Mouse (Mus musculus) layer of hippocampus, postnatal 14 days (tissue): ENCODE data around the gene Cd248. TPM values are rescaled to one million over a fixed set of nuclear protein-coding genes. Genes with fewer than 3 reads are reported as not detected.

Source experiments
- DNase-seq, 2 experiments: peaks; one replicate each; pipeline ENCODE4 v3.0.0; 2021 to 2022; ENCODE audit warnings: low spot score in 2 of 2, mixed read lengths in 1 of 2
- total RNA-seq, 2 experiments: library from RNA; stranded (reverse); gene quantifications; 2 replicates each; pipeline ENCODE4 v1.2.3; 2021

The Cd248 gene
- total RNA-seq, 2 experiments from 2014 or later: 6.5 to 7.7 TPM

DNA sequence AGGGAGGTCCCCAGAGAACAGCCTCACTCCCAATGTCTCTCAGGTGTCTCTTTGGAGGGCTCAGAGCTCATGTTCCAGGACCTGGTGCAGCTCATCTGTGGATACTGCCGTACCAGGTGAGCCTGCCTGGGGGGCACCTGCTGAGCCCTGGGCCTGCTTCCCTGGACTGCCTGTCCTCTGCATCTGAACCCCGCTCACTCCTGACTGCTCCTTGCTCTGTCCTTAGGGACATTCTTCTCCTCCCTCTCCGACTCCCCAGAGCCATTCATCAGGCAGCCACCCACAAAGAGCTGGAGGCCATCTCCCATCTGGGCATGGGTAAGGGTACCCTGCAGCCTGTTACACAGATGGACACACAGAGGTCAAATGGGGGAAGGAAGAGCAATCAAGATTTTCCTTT lies 16.4 kb upstream of the Cd248 start:
- no peak for DNase-seq

DNA sequence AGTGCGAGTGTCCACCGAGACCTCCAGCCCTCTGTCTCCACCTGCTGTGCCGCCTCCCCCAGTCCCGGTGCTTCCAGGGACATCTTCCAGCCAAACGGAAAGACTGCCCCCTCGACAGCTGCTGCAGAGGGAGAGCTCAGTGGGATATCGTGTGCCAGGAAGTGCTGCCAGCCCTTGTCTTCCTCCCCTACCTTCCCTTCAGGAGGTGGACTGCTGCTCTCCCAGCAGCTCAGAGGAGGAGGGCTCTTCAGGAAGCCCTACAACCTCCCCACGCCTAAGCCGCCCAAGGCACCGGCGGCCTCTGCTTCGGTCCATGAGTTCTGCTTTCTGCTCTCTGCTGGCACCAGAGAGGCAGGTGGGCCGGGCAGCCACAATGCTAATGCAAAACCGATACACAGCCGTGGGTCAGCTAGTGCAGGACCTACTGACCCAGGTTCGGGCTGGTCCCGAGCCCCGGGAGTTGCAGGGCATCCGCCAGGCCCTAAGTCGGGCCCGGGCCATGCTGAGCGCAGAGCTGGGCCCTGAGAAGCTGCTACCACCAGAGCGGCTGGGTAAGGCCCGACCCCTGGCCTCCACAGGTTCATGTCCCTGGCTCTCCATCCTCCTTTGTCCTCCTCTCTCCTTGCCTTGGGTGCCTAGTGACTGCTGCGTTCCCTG lies 15.6 kb upstream of the Cd248 start:
- DNase-seq: no peak

DNA sequence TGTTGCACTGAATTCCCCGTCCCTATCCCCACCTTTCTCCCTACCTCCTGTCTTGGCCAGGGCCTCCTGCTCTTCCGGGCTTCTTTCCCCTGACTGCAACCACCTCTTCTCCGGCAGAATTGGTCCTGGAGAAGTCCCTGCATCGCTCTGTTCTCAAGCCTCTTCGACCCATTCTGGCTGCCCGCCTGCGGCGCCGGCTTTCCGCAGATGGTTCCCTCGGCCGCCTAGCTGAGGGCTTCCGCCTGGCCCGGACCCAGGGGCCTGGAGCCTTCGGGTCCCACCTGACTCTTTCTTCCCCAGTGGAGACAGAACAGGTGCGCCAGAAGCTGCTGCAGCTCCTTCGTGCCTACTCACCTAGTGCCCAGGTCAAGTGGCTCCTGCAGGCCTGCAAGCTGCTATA lies 15.0 kb upstream of the Cd248 start:
- no peak for DNase-seq

DNA sequence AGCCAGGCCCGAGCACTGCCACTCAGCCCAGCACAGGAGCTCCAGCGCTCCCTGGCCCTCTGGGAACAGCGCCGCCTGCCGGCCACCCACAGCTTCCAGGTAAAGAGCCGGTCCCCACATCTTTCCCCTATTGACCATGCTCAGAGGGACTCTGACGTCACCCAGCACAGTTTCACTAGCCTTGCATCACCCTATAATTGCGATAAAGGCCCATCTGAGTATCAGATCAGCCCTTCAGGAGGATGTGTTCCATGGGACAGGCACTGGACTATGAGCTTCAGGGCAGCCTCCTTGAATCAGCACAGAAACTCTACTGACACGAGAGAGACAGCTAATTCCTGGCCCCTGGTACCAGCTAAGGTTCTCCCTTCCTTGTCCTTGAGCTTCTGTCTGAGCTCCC lies 14.0 kb upstream of the Cd248 start:
- DNase-seq: no peak

DNA sequence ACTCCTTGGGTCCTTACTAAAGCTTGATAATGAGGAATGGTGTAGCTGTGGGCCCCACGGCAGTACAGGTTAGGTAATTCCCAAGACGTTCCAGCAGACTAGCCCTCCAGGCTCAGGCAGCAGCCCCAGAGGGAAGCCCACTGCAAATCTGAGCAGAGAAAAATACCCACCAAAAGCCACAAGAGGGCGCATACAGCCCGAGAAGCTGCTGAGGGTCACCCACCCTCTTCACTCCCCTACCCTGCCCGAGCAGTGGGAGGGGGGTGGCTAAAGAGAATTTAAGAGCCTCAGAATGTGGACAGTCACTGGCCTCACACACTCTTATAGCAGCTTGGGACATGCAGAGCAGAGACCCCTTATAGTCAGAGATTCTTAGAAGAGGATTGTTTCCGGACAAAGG lies 11.6 kb upstream of the Cd248 start:
- no peak for DNase-seq

DNA sequence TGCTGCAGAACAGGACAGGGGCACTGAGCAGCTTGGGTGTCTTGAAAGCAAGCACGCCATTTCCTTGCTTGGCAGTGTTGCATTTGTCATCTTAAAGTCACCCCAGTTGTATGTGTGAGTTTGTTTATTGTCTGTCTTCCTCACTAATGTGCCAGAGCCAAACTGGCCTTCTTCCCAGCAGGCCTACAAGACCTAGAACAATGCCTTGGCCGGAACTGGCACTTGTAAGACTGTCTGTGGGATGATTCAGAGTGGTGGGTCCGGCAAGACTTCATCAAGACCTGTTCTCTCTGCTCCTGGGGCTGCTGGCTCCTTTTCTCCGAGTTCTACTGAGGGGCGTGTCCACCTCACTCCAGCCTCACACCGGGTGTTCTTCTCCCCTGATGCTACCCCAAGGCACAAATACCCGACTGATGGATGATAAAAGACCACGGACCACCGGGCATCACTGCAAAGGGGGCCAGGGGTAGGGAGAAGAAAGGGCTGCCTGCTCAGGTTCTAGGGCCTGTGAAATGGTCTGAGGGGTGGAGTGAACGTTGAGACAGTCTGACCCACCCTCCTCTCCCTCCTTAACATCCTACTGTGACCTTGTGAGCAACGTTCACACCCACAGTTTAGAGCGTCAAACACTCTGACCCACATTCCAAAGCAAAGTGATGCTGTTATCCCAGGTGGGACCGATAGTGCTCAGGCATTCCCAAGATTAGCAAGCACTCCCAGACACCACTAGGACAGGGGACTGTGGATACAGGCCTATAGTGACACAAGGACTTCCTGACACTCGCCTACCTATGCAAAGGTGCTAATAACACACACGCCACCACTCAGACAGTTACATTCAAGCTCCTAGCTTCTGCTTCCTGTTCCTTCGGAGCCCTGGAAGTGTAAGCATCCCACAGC lies 9.8 kb upstream of the Cd248 start:
- no peak for DNase-seq

DNA sequence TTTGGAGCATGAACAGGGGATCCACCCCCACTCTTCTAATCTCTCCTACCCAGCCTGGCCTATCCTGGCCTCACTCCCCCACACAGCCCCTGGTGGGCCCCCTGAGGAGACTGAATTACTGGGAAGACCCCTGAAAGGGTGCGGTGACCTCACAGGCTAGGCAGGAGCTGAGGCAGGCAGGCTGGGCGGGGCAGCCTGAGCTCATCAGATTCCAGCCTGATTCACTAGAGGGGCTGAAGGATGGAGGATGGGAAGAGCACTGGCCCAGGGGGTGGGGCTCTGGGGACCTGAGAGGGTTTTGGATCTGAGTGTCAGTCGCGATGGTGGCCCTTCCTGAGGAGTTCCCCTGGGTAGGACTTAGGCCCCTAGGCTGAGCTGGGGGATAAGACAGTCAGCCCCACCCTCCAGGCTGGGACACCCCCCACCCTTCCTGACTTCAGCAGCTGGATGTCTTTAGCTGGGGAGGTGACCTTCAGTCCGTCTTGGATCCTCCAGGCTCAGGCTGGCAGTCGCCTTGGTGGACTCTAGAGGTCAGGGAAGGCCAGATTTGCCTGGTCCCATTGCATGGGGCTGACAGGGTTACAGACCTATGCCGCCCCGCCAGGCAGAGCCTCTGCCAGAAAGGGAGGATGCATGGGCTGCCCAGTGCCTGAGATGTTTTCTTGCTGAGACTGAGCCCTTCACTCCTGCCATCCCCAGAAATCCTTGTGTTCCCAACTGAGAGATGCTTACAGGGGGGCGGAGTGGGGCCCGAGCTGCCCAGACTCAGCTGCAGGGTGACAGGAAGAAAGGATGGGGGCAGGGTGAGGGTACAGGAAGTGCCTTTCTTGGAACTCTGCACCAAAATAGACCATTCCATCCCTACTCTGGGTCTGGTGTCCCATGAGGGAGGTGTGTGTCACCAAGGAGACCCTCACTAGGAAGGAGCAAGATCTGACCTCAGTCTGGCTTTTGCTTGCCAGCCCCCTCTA lies 8.8 kb upstream of the Cd248 start:
- no peak for DNase-seq

DNA sequence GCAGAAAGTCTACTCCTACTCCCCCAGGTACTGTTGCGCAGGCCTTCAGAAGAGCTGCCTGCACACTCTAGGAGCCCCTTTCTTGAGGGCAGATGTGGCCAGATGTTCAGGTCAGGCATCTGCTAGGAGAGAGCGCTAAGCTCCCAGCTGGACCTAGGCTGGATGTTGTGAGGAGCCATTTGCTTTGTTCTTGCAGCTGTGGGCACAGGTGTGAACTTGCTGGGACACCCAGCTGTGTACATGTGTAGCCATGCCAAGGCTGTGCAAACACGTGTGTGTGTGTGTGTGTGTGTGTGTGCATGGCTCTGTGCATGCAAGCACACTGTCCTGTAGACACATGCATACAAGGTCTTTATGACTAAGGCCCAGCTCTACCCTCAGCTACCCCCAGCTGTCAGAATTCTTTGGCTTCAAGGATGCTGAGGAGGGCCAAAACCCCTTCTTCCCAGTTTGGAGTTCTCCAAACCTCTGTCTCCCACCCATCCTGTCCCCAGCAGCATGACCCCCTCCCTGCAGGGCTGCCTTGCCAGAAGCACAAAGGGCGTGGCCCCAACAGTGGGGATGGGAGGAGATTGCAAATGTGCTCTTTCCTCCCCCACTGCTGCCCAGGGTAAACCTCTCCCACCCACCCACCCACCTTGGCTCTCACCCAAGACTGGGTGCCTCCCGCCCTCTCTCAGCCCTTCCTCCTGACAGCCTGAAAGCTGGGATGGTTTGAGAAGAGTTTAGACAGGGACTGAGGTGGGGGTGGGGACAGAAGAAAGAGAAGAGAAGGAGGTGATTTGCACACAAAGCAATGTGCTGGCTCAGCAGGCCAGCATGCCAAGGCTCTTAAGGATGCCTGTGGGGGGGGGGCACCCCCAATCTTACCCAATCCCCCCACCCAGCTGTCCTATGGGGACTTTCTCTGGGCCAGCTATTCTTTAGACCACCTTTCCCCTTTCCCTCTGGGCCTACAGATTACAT lies 7.2 kb upstream of the Cd248 start:
- no peak for DNase-seq

DNA sequence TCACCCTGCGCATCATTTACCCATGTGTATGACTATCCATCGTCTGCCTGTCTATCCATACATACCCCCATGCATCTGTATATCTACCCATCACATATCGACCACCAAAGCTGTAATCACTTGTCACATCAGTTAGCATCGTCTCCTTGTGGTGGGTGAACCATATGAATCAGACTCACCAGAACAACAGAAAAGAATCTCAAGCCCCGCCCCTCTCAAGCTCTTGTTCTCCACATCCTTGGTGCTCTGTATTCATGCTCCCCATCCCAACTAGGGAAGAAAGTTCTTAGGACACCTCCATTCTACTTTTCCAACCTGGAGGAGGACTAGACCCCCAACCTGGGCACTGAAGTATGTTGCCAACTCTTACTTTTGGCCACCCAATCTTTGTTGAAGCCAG lies 5.8 kb upstream of the Cd248 start:
- DNase-seq: no peak

DNA sequence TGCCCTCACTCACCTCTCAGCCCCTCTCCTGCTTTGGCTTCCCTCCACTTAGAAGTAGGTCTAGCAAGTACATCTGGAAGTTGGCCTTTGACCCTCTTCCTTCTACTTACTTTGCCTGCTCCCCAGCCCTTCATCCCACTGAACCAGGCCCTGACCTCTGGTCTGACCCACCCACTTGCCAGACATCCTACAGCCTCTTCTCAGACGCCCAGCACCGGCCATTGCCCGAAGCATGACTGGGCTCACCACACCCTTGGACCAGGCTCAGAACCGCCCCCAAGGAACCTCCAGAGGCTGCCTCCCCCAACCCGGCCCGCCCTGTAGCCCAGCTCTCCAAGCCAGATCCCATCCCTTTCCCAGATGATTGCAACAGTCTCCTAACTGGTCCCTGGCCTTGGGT lies 5.4 kb upstream of the Cd248 start:
- DNase-seq: no peak

DNA sequence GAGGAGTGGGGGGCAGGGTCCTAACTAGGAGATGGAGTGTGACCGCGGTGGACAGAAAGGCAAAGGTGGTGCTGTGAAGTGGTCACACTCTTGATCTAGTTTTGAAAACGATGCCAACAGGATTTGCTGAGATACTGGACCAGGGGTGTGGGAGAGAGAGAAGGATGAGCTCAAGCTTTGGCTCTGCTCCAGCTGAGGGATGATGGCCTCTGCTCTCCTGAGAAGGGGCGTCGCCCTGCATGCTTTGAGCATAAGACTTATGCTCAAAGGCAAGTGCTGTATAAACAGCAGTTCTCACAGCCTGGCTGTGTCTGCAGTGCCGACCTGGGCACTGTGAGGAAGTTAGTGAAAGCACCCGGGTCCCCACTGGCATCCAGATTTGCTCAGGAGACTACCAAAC lies 2.8 kb upstream of the Cd248 start:
- no peak for DNase-seq

DNA sequence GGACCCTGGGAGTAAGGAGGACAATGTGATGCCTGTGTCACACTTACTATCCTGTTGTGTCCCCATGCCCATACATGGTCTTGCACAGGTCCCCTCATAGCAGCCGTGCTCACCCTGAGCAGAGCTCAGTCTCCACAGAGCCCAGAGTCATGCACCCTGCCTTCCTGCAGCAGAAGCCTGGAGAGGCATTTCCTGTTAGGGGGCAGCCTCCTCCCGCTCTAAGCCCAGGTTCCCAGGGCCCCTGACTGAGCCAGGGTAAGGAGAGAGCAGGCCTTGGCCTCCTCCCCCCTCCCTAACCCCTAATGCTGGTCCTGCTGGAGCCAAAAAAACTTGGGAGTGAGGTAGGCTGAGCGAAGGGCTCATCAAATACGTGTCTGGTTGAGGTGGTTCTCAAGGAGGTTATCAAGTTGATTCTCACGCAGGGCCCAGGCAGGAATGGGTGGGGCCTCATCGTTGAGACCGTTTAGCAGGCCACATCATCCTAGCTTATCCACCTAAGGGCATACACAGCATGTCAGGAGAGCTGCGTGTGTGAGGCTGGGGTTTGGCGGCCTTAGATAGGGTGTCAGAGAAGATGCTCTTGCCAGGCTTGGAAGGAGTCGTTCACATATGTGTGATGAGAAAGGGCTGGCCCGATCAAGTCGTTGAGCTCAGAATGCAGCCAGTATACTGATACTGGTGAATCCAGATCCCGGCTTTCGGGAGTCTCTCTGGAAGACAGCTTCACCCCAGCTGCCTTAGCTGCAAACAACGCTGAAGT lies 658 bp upstream of the Cd248 start:
- no peak for DNase-seq

DNA sequence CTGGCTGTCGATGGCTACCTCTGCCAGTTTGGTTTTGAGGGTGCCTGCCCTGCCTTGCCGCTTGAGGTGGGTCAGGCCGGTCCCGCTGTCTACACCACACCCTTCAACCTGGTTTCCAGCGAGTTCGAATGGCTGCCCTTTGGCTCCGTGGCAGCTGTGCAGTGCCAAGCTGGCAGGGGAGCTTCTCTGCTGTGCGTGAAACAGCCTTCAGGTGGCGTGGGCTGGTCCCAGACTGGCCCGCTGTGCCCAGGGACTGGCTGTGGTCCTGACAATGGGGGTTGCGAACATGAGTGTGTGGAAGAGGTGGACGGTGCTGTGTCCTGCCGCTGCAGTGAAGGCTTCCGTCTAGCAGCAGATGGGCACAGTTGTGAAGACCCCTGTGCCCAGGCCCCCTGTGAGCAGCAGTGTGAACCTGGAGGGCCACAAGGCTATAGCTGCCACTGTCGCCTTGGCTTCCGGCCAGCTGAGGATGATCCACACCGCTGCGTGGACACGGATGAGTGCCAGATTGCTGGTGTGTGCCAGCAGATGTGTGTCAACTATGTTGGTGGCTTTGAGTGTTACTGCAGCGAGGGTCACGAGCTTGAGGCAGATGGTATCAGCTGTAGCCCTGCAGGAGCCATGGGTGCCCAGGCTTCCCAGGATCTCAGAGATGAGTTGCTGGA lies 824 bp downstream of the Cd248 start:
- DNase-seq: no peak

DNA sequence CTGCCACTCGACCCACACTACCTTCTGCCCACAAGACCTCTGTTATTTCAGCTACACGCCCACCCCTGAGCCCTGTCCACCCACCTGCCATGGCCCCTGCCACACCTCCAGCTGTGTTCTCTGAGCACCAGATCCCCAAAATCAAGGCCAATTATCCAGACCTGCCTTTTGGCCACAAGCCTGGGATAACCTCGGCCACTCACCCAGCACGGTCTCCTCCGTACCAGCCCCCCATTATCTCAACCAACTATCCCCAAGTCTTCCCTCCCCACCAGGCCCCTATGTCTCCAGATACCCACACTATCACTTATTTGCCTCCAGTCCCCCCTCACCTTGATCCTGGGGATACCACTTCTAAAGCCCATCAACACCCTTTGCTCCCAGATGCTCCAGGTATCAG lies 1.6 kb downstream of the Cd248 start:
- no peak for DNase-seq

DNA sequence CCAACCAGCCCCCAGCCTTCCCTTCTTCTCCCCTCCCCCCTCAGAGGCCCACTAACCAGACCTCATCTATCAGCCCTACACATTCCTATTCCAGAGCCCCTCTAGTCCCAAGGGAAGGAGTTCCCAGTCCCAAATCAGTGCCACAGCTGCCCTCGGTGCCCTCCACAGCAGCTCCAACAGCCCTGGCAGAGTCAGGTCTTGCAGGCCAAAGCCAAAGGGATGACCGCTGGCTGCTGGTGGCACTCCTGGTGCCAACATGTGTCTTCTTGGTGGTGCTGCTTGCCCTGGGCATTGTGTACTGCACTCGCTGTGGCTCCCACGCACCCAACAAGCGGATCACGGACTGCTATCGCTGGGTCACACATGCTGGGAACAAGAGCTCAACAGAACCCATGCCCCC lies 2.1 kb downstream of the Cd248 start:
- no peak for DNase-seq

DNA sequence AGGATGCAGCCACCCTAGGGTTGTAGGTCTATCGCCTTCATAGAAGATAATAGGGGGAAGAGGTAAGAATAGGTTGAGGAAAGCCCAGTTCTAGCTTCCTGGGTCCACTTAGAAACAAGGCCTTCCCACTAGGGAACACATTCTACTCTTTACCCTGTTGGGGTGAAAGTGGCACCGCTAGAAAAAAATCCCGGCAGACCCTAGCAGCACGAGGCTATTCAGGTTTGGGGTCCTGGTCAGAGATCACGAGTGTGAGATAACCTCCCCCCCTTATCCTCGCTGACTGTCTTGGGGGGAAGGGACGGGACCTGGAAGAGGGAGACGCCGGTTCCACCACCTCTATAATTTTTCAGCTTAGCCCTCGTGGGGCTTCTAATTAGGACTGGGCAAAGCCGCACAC lies 3.2 kb downstream of the Cd248 start:
- DNase-seq: no peak

DNA sequence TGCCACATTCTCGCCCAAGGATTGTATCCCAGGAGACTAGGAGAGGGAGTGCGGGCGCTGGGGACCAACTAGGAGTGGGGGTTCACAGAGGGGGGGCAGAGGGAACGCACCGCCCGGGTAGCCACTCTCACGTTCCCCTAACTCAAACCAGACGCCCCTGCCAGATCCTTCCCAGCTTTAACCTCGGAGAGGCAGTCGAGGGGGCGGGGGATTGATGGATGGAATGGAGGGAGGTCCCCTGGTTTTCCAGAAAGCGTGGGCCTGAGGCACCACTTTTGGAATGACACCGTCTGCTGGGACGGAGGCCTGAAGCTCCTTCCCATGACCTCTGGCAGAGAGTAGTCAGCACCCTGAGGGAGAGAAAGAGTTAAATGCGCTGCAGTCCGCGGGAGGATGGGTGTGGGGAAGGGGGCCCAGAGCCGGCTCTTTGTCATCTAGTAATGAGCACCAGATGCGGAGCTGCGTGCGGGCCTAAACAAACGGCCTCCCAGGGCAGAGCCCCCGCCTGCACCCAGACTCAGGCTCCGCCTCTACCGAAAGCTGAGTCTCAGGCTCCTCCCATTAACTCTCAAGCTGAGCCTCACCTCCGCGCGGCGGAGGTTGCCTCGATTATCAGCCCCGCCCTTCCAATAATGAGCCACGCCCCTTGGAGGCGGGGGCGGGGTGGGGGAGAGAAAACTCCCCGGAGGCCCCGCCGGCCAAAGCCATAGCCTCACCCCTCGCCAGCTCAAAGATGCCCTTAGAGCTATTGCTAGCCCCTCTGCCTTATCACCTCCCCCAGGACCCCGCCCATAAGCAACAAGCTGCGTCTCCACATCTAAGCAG lies 3.9 kb downstream of the Cd248 start:
- no peak for DNase-seq

DNA sequence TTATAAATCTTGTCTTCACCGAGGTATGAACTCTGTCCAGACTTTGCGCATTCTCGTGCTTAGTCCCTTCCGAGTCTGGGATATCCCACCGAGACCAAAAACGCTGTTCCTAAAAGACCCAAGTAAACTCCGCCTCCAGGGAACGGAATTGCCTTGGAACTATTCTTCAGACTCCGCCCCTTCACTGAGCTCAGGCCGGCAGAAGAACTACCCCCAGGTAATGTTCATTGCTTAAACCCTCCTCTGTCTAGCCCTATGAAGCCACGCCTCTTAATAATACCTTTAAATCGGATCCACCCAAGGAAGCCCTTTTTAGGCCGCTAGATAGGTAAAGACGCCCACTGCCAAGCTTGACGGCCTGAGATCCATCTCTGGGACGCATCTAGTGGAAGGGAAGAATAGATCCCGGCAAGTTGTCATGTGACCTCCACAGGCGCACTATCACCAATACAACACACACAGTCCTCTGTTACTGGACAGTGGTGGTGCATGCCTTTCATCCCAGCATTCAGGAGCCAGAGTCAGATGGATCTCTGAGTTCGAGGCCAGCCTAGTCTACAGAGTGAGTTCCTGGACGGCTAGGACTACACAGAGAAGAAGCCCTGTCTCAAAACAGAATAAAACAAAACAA lies 4.6 kb downstream of the Cd248 start:
- DNase-seq: no peak
